Mouse (Mus musculus) heart, adult 11 months (tissue): Measurements from ENCODE around the gene Kcnq1.

Experiments
- DNase-seq: peaks from one replicate; pipeline ENCODE4 v3.0.0; 2022

Kcnq1 gene

DNA sequence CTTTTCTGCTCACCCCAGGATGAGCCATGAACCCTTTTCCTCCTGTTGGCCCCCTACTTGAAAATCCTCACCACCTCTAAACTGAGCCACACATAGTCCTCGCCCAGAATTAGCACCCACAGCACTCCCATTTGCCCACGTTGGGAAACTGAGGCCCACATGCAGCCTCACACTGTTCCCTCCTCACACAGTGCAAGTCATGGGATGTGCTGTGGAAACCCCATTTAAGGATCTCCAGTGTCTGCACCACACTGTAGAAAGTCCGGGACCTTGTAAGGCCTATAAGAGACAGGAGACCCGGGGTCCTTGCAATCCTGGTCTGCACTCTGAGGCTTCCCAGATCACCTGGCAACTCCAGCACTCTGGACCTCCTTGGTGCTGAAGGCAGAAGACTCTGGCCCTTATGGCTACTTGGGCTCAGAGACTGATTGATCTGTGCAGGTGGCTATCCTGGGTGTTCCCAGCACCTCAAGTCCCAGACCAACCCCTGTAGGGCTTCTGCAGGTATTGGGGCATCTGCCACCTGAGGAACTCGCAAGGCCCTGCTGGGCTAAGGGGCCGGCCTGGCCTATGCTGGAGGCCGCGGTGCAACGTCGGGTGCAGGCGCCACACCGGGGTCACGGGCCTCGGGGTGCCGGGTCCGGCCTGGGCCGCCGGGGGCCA is 331.2 kb downstream of the Kcnq1 start:
- no peak for DNase-seq

DNA sequence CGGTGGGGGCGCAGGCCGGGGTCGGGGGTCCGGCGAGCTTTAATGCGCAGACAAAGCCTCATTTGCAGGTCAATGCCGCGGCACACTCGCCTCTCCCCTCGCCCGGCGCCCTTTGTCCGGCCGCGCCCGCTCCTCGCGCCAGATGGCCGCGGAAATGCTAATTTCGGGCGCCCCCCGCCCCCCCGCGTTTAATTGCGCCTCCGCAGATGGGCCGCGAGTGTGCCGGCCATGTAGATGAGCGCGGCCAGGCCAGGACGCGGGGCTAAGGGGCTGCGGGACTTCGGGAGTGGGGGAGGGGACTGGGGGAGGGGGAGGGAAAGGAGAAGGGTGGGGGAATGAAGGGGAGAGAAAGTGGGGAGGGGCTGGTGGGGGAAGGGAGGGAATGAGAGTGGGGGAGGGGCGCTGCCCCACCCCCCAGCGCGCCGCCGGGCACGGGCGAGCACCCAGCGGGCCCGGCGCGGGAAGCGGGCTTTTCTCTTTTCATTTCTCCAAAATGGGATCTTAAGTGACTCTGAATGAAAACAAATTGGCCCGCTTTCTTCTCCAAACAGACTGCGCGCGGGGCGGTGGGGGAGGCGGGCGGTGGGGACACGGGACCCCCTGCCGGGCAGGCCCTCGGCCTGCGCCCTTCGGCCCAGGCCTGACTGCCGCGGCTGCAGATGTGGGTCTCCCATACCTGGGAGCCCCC is 331.9 kb downstream of the Kcnq1 start:
- no peak for DNase-seq

DNA sequence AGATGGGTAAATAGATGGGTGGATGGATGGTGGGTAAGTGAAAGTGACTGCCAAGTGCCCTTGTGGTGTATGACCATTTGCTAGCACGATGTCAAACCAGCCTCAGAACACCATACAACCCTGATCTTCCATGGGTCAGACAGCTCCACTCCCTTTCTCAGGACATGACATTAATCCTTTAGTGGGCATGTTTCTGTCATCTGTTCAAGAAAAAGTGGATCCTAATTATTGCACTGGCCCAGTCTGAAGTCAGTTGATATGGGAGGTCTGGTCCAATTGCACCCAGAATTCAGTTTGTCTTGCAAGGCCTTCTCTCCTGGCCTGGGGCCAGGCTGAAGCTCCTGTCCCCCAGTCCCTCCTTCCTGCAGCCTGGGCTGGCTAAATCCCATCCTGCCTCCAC is 332.8 kb downstream of the Kcnq1 start:
- DNase-seq, result no peak

DNA sequence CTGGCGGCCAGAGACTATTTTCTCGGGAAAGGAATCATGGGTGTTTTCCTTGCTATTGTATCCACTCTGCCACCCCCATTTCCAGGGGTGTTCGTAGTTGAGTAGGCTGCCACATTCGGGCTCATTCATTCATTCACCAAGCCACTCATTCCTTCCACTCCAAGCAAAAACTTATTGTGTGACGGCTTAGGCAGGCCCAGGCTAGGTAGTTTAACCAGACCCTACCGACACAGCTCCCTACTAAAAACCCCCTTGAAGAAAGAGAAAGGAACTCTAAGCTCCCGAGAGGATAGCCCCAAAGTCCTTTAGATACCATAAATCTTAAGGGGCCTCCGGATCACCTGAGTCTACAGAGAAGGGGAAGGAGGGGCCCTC is 338.4 kb downstream of the Kcnq1 start:
- no peak for DNase-seq

DNA sequence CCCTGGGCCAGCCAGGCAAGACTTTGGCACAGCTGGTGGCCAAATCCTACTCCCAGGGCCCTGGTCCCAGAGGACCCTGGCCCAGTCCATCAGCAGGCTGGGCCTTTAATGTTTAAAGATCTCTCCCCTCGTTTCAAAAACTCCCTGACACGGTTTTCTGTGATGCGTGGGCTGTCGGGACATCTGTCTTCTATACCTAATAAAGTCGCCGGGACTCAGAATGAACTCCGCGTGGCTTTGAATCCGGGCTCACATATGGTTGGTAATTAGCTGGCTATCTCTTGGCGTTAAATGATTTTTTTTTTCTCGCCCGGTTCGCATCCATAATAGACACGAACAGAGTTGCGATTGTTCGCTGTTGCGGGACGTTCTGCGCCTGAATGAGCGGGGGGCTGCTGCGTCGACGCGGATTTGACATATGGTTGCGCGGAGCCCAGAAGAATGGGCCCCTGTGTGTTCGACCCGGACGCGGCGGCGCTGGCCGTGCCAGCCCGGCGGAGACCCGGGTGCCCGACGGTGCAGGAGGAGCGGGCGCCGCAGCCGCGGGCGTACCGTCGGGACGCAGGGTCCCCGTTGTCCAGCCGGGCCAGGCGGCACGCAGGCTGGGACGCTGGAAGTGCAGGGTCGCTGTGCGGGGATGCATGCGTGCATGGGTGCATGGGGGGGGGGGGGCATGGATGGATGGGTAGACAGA is 338.9 kb downstream of the Kcnq1 start:
- no peak for DNase-seq

DNA sequence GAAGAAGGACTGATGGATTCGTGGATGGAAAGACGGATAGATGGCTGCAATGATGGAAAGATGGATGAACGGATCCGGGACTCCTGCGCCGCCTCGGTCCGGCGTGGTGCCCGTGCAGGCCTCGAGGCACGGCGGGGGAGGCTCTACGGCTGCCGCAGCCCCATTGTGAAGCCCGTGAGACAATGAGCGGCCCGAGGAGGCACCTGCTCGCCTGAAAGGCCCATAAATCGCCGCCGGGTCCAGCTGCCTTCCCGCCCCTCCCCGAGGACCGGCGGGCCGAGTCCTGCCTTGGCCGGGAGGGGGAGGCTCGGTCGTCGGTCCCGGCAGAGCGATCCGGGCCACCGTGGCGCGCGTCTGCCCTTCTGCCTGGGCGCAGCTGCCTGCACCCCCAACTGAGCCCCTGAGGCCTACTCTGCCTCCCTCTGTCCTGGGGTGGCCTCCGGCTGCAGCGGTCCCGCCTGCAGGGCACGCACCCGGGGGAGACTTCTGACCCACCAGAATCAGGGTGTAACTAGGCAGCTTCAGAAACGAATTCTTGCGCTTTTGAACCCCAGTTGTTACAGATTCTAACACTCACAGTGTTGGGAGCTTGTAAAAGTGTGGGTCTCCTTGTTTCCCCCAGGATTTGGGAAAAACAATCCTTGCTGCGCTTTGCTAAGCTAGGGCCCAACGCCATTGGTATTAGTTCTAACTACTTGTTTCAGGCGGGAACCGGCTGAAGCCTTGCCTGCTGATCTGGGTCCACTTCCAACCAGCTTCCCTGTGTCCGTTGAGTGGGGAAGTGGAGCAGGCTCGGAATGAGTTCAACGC is 339.7 kb downstream of the Kcnq1 start:
- no peak for DNase-seq

DNA sequence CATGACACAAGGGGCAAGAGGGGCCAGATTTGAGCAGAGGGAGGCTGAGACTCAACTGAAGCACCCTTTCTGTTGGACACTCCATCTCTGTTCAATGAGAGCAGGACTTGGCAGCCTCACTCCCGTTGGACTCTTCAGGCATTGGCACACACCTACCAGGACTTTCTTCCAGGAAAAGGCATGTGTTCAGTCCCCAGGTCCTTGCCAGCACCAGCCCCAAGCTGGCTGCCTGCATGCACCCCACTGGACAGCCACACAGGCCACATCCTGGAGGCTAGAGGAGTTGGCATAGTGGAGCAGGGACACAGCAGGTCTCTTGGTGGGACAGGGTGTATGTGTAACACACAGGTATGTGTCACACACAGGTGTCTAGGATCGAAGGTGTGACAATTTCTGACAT is 341.0 kb downstream of the Kcnq1 start:
- no peak for DNase-seq

DNA sequence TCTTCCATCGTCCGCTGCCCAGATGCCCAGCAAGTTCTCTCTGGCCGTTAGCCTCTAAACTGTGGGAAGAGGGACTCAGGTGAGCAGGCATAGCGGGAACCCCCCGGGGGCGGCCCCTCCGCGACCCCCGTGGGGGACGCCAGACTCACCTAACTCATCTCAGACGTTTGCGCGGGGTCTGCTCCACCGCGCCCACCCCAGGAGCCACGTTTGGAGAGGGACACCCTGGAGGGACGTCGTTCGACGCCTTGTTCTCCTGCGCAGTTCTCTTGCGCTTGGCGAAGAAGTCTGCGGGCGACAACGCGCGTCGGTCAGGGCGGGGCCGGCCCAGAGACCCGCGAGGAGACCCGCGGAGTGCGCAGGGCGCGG is 352.8 kb downstream of the Kcnq1 start:
- no peak for DNase-seq

DNA sequence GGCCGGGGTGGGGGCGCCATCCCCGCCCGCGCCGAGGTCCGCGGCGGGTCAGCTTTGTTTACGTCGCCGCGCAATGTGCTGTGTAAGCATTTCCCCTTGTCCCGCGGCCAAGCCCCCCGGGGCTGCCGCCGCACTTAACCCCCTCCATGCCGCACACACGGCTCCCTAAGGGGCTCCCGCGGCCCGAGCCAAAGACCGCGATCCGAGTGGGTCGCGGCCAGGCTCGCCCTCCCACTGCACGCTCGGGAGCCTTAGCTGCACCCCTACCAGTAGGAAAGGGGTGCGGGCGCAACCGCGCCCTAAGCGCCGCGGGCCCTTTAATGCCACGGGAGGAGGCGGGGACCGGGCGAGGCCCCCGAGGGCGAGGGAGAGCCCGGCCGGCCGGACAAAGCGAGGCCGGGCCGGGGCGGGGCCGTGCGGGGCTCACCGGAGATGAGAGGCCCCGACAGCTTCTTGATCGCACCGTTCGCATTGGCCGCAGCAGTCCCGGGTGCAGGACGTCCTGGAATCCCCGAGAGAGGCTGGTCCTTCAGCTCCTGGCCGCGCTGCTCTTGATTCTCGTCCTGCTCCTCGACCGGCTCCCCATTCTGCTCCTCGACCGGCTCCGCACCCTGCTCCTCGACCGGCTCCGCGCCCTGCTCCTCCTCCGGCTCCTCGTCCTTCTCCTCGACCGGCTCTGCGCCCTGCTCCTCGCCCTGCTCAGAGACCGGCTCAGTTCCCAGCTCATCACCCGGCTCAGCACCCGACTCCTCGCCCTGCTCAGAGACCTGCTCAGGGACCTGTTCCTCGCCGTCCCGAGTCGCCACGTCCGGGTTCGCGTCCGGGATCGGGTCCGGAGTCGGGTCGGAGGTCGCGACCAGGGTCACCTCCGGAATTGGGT is 353.4 kb downstream of the Kcnq1 start:
- peak; percentile 98 for DNase-seq

DNA sequence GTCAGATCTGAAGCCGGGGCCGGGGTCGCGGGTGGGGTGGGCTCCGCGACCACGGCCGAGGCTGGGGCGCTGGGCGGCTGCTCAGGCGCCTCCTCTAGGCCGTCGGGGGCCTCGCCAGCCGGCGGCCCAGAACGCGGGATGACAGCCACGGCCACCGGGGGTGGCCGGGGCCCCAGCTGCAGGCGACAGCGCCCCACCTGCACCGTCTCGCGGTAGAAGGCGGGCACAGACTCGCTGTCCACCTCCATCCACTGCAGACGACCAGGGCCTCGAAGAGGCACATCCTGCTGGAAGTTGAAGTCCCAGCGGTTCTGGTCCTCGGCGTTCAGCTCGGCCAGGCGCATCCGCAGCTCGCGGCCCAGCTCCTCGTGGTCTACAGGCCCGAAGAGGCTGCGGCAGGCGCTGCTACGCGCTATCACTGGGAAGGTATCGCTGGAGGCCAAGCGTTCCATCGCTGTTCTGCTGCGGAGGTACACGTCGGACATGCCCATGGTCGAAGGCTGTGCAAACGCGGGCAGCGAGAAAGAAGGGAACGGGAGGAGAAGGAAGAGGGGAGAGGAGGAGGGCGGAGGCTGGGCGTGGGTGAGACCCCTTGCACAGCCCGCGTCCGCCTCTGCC is 354.2 kb downstream of the Kcnq1 start:
- DNase-seq, result peak; percentile 92

DNA sequence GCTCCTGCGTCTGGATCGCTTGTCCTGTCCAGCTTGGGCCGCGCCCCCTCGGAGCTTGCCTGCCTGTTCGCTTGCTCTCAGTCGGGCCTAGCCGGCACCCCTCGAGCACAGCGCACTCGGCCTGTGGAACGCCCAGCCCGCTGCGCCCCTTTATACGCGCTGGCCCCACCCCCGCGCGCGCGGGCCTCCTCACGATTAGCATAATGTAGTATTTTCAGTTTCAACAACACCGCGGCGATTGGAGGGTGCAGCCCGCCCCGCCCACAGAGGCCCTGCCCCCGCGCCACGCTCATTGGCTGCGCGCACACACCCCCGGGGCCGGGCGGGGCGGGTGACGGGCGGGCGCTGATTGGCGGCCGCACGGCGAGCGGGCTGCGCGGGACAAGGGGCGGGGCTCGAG is 354.7 kb downstream of the Kcnq1 start, which contains the start of gene Cdkn1c:
Cdkn1c (minus strand) TSS at position 177 of the 400 bp plus-strand sequence.
- peak; percentile 100 for DNase-seq

DNA sequence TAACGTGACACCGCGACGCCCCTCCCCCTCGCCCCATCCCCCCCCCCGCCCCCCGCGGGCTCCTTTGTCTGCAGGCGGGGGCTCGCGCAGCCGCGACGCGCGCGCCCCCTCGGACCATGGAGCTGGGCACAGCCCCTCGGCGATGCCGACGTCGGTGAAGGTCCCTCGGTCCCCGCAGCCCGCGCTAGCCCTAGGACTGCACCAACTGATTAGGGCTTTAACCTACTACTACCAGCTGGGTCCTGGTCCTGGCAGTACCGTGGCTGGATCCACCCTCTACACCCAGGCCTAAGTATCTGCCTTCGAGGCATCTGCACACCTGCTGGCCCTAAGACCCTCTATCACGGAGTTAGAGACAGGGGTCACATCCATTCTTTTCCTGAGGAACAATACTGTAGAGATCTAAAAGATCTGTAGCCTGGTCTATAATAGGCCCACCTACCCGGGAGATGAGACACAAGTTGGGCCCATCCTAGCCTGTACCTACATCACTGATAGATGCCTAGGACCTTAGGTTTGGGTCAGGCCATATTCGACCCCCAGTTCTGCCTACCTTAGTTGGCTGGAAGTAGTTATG is 355.2 kb downstream of the Kcnq1 start:
- no peak for DNase-seq

DNA sequence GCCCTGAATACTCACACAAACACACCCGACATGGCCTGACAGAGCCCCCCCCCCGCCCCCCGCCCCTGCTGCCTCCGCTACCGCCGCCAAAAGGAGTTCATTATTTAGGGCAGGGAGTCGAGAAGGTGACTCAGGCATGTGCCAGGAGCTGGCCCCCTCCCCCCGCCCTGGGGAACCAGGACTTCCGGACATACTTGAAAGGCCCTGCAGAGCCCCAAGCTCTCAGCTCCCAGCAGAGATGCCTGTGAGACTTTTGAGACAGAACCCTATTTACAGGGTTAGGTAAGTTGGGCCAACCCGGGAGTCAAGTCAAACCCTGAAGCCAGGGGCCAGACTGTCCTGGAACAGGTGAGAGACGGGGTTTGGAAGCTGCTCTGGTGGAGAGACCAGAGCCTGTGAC is 355.8 kb downstream of the Kcnq1 start:
- DNase-seq, result peak; percentile 88

DNA sequence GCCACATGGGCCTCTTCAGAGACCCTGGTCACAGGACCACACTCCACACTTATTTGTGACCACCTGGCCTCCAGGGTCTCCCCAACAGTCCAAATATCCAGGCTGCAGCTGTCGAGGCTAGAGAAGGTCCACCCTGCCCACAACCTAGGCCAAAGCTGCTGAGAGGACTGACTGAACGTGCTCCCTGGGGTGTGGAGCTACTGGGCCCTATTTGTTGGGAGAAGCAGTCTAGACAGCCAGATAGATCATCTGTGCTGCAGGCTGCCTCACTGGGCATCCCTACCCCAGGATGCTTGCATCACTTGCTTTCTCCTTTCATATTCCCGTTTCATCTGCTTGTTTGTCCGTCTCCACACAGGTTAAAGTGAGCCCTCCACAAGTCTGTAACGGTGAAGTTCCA is 356.4 kb downstream of the Kcnq1 start:
- peak; percentile 86 for DNase-seq

DNA sequence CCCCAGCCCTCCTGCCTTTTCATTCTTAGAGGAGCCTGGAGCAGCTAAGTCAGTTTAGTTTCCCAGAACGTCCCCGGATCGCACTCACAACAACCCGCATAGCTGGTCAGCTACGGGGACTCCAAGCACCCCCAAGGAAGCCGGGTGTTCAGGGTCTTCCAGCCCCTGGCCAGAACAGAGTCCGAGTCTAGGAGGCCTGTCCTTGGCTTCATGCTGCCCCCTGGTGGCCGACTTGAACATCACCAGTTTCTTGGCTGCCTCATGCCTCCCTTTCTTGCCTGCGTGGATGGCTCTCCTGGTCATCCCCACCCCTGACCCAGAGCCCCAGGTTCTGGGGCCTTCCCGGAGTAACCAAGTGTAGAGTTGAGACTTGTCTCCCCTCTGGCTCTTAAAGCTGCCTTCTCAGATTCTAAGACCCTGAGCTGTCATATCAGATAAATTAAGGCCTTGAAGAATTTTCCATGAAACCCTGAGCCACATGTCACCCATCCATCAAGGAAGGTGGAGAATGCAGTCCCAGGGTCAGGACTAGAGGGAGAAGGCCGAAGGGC is 357.8 kb downstream of the Kcnq1 start:
- DNase-seq, result peak; percentile 97

DNA sequence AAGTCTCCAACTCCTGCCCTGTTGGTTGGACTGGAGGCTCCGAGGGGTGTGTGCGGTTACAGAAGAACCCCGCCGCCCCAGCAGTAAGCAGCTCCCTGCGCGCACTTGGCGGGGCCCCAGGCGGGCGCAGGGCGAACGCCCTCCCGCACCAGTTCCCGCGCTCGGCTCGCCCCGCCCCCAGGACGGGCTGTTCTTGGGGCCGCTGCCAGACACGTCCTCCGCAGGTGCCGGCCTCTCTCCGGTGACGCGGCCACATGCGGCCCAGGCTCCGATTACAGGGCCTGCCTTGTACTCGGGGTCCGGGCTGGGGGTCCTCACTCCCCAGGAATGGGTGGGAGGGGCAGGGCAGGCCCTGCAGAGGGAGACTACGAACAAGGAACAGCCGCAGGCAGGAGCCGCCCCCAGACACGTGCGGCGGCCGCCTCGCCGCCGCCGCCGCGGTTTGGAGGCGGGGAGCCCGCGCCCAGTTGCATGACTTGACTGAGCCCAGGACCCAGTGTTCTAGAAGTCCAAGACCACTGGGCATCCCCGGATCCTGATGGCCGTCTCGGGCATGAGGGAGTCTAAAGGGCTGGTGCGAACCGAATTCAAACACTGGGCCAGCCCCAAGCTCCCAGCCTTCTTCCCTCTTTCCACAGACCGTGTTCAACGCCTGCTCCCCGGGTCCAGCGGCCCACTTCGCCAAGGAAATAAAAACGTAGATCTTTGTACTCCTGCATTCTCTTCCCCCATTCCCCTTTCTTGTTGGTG is 358.8 kb downstream of the Kcnq1 start:
- peak; percentile 95 for DNase-seq

DNA sequence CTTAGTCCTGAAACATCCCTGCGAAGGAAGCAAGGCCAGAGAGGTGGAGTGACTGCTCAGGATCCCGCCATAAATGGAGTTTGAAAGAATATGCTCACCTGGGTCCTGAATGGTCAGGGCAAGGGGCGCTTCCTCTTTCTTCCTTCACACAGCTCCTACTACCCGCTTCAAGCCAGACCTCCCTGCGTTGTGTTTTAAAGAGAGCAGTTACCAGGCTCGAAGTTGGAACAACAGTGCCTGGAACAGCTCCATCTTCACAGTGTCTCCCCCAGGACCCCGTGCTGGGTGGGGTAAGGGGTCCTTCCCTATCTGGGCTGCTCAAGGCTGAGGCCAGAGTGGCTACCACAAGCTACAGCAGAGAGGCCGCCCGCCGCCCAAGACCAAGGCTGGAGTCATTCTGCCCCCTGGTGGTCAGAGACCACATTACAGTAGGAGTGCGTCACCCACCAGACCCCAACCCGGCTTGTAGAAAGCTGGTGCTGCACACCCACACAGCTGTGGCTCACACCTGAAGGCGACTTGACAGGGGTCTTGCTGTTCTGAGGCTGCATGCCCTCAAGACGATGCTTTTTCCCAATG is 360.0 kb downstream of the Kcnq1 start:
- DNase-seq, result peak; percentile 97

DNA sequence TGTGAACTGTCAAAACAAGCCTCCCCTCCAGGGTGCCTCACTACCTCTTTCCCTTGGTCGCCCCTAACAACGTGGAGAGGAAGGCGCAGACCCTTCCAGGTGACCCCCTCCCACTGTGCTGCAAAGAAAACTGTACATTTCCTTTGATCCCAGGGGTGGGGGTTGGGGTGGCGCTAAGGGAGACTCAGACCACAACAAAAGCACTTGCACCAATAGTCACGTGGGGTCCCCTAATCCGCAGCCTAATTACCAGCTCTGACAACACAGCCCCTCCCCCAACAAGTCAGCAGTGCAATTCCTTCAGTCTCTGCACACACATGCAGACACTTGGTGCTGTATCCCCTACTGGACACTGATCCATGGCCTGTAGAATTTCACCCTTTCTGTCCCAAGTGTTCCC is 361.6 kb downstream of the Kcnq1 start:
- DNase-seq, result no peak

DNA sequence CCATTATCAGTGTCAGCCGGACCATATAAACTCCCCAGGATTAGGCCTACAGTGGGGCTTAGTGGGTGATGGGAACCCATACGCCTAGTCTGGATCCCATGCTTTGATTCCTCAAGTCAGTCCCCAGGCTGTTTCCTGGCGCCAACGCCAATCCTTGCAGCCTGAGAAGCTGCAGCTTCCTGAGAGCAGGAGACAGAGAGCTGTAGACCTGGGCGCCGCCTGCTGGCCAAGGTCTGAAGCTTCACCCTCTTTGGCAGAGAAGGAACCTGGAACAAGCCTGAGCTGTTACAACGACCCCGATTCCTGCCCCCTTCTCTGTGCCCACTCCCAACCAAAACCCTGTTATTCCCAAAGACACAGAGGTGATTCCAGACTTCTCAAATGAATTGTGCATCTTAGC is 363.8 kb downstream of the Kcnq1 start:
- peak; percentile 97 for DNase-seq
